Mouse (Mus musculus): ENCODE data around the gene Dynll2.
"Not testable (repeated sequence)": the region's sequence is repeated elsewhere in the genome, so short reads cannot be mapped to it uniquely, and the experiment has no call there.

The Dynll2 gene

GRCm38 (mm10) chr11:87986141-87986741 is 1.1 kb downstream of the Dynll2 start:
- DNase-seq = peak; percentile 80 to 83

- DNase-seq = no peak
These were observed 1.7 kb downstream of the Dynll2 start for GRCm38 (mm10) chr11:87985643-87986042.

GRCm38 (mm10) chr11:87984571-87984970 is 2.8 kb downstream of the Dynll2 start:
- no peak for DNase-seq

- no peak for DNase-seq
These were observed 8.4 kb downstream of the Dynll2 start for GRCm38 (mm10) chr11:87978905-87979304.

- DNase-seq = not testable (repeated sequence)
These were observed 10.3 kb downstream of the Dynll2 start for GRCm38 (mm10) chr11:87977021-87977420.

- DNase-seq = peak; percentile 63 to 65
These were observed 12.7 kb downstream of the Dynll2 start for GRCm38 (mm10) chr11:87974477-87975181.

GRCm38 (mm10) chr11:87973559-87974305 is 13.6 kb downstream of the Dynll2 start:
- DNase-seq = no peak

- DNase-seq = no peak
These were observed 14.5 kb downstream of the Dynll2 start for GRCm38 (mm10) chr11:87972829-87973228.

GRCm38 (mm10) chr11:87968356-87969122 is 18.8 kb downstream of the Dynll2 start:
- DNase-seq = no peak

GRCm38 (mm10) chr11:87967692-87968289 is 19.5 kb downstream of the Dynll2 start:
- DNase-seq = peak; percentile 90 to 96

- no peak for DNase-seq
These were observed 21.1 kb downstream of the Dynll2 start for GRCm38 (mm10) chr11:87966214-87966613.

GRCm38 (mm10) chr11:87965293-87965692 is 22.0 kb downstream of the Dynll2 start:
- no peak for DNase-seq

GRCm38 (mm10) chr11:87957066-87957465 is 30.3 kb downstream of the Dynll2 start:
- no peak for DNase-seq

GRCm38 (mm10) chr11:87955144-87955543 is 32.2 kb downstream of the Dynll2 start:
- DNase-seq = no peak

GRCm38 (mm10) chr11:87949990-87950389 is 37.3 kb downstream of the Dynll2 start:
- no peak for DNase-seq

- no peak for DNase-seq
These were observed 51.9 kb downstream of the Dynll2 start for GRCm38 (mm10) chr11:87935467-87935866.

- DNase-seq = no peak
These were observed 53.6 kb downstream of the Dynll2 start for GRCm38 (mm10) chr11:87933731-87934130.

- DNase-seq = no peak
These were observed 57.0 kb downstream of the Dynll2 start for GRCm38 (mm10) chr11:87930348-87930747.
